Mouse (Mus musculus): ENCODE measurements around the gene Fgf22.
"Not testable (repeated sequence)": the region's sequence is repeated elsewhere in the genome, so short reads cannot be mapped to it uniquely, and the experiment has no call there.

DNA sequence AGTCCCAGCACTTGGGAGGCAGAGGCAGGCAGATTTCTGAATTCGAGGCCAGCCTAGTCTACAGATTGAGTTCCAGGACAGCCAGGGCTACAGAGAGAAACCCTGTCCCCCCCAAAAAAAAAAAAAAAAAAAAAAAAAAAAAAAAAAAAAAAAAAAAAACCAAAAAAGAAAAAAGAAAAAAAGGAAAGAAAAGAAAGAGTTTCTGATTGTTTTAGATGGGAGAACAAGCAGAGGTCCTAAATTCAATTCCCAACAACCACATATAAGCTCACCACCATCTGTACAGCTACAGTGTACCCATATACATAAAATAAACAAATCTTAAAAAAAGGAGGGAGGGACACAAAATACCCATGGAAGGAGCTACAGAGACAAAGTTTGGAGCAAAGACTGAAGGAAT is 4.8 kb downstream of the Fgf22 start:
- TF ChIP-seq MAFK (IDR thresholded peaks at IDR 0.05; ENCODE audit: insufficient read depth, low read depth, low read length); HCFC1 (IDR thresholded peaks at IDR 0.05; ENCODE audit: borderline replicate concordance, insufficient read depth, low read length); CHD2 (IDR thresholded peaks at IDR 0.05; ENCODE audit: low read depth, low read length); ZC3H11A (IDR thresholded peaks at IDR 0.05; ENCODE audit: borderline replicate concordance, low read depth, low read length): not testable (repeated sequence)
- peak; percentile 64; the same call in 1 of the 2 replicates for TF ChIP-seq ZNF384 (IDR thresholded peaks at IDR 0.05; ENCODE audit: low read depth, low read length)
